ENCODE assay signal across 8 mouse cellular contexts in genomic region chr17:43076801-43077493, GRCm38 (mm10).
DNase-seq lines count a peak whose midpoint lies in the region; ATAC-seq and TF ChIP-seq lines count a peak whose summit lies in the region.

No protein-coding gene starts in this region.

- peak overlapping the region; percentile 59 for H3K27ac ChIP-seq in forebrain, embryonic 10.5 days
- H3K27ac ChIP-seq in heart, embryonic 12.5 days (ENCODE audit: poor library complexity, severe bottlenecking), result peak overlapping the region; percentile 51; the same call in 1 of the 2 replicates
- peak overlapping the region; percentile 53 for H3K27ac ChIP-seq in kidney, embryonic 16.5 days (ENCODE audit: low read length)
- H3K27ac ChIP-seq in midbrain, postnatal 0 days (ENCODE audit: low read depth, low read length), result no peak overlapping the region
- peak overlapping the region; percentile 76 for H3K27ac ChIP-seq in stomach, postnatal 0 days (replicated peaks)

- peaks cover 4% of the 10 kb centered on the region; the same call in 1 of the 2 replicates for H3K36me3 ChIP-seq in forebrain, embryonic 10.5 days (replicated peaks)
- no peaks in the 10 kb centered on the region for H3K36me3 ChIP-seq in heart, embryonic 12.5 days
- H3K36me3 ChIP-seq in kidney, embryonic 16.5 days (ENCODE audit: insufficient read depth, low read length), result no peaks in the 10 kb centered on the region
- H3K36me3 ChIP-seq in midbrain, postnatal 0 days (ENCODE audit: insufficient read depth, low read length), result no peaks in the 10 kb centered on the region
- no peaks in the 10 kb centered on the region for H3K36me3 ChIP-seq in stomach, postnatal 0 days (ENCODE audit: control insufficient read depth, insufficient read depth, low read length)

- TF ChIP-seq CTCF in midbrain, postnatal 0 days (IDR thresholded peaks at IDR 0.05), result no peak
- no peak for TF ChIP-seq CTCF in stomach, postnatal 0 days (IDR thresholded peaks at IDR 0.05; ENCODE audit: low read depth)

- H3K27me3 ChIP-seq in forebrain, embryonic 10.5 days (ENCODE audit: poor library complexity, severe bottlenecking), result no peaks in the 10 kb centered on the region
- H3K27me3 ChIP-seq in heart, embryonic 12.5 days (replicated peaks), result no peaks in the 10 kb centered on the region
- H3K27me3 ChIP-seq in kidney, embryonic 16.5 days (ENCODE audit: insufficient read depth, low read length), result no peaks in the 10 kb centered on the region
- no peaks in the 10 kb centered on the region for H3K27me3 ChIP-seq in midbrain, postnatal 0 days (ENCODE audit: insufficient read depth, low read length)
- H3K27me3 ChIP-seq in stomach, postnatal 0 days (ENCODE audit: control insufficient read depth, insufficient read depth, low read length), result no peaks in the 10 kb centered on the region

- H3K4me1 ChIP-seq in forebrain, embryonic 10.5 days, result peaks cover 13% of the 10 kb centered on the region
- H3K4me1 ChIP-seq in heart, embryonic 12.5 days (replicated peaks), result peaks cover 9% of the 10 kb centered on the region
- H3K4me1 ChIP-seq in kidney, embryonic 16.5 days (ENCODE audit: insufficient read depth, low read length), result peaks cover 28% of the 10 kb centered on the region
- no peaks in the 10 kb centered on the region for H3K4me1 ChIP-seq in midbrain, postnatal 0 days (ENCODE audit: insufficient read depth, low read length)
- no peaks in the 10 kb centered on the region for H3K4me1 ChIP-seq in stomach, postnatal 0 days (replicated peaks; ENCODE audit: control insufficient read depth, insufficient read depth)

- 39% methylated on average over 18 of the region's 18 CpGs for WGBS in forebrain, embryonic 10.5 days
- whole genome bisulfite sequencing in heart, embryonic 12.5 days, result 26% methylated on average over 18 of the region's 18 CpGs
- WGBS in kidney, embryonic 16.5 days, result 21% methylated on average over 18 of the region's 18 CpGs
- 19% methylated on average over 18 of the region's 18 CpGs for WGBS in midbrain, postnatal 0 days
- WGBS in stomach, postnatal 0 days, result 16% methylated on average over 18 of the region's 18 CpGs

- peak; percentile 33 for DNase-seq in adrenal gland, adult 2 months
- no peak for DNase-seq in adrenal gland, adult 18-20 months (ENCODE audit: low spot score in 2 of 2)
- peak; percentile 64 for DNase-seq in forebrain, embryonic 10.5 days (ENCODE audit: extremely low spot score, low spot score)
- DNase-seq in liver, result peak; percentile 91
- DNase-seq in midbrain, postnatal 0 days (ENCODE audit: low spot score), result peak; percentile 92
- DNase-seq in stomach, postnatal 0 days (ENCODE audit: low spot score), result peak; percentile 90

- no peaks in the 10 kb centered on the region for H3K9me3 ChIP-seq in forebrain, embryonic 10.5 days
- H3K9me3 ChIP-seq in heart, embryonic 12.5 days (replicated peaks), result no peaks in the 10 kb centered on the region
- H3K9me3 ChIP-seq in kidney, embryonic 16.5 days (ENCODE audit: low read length), result no peaks in the 10 kb centered on the region
- no peaks in the 10 kb centered on the region for H3K9me3 ChIP-seq in midbrain, postnatal 0 days (ENCODE audit: low read length)
- no peaks in the 10 kb centered on the region for H3K9me3 ChIP-seq in stomach, postnatal 0 days (ENCODE audit: control insufficient read depth, low read length)

- peak; percentile 95 for ATAC-seq in heart, embryonic 12.5 days (ENCODE audit: insufficient number of reproducible peaks, low FRiP score)
- ATAC-seq in kidney, embryonic 16.5 days (ENCODE audit: low FRiP score, low TSS enrichment), result peak; percentile 96
- peak; percentile 94 for ATAC-seq in midbrain, postnatal 0 days (ENCODE audit: low FRiP score)
- ATAC-seq in stomach, postnatal 0 days (ENCODE audit: low FRiP score, low TSS enrichment), result peak; percentile 91

- no peak overlapping the region for H3K4me3 ChIP-seq in forebrain, embryonic 10.5 days
- H3K4me3 ChIP-seq in heart, embryonic 12.5 days, result peak overlapping the region; percentile 24; the same call in 1 of the 2 replicates
- no peak overlapping the region for H3K4me3 ChIP-seq in kidney, embryonic 16.5 days (ENCODE audit: low read length)
- H3K4me3 ChIP-seq in midbrain, postnatal 0 days (ENCODE audit: low read depth, low read length), result no peak overlapping the region
- peak overlapping the region; percentile 17; the same call in 1 of the 2 replicates for H3K4me3 ChIP-seq in stomach, postnatal 0 days (ENCODE audit: low read depth, low read length)

- TF ChIP-seq EP300 in stomach, postnatal 0 days (optimal IDR thresholded peaks at IDR 0.05), result no peak

- H3K4me2 ChIP-seq in heart, embryonic 12.5 days, result peak overlapping the region; percentile 57
- H3K4me2 ChIP-seq in kidney, embryonic 16.5 days (replicated peaks; ENCODE audit: low read depth, low read length), result peak overlapping the region; percentile 41
- H3K4me2 ChIP-seq in midbrain, postnatal 0 days (ENCODE audit: low read depth, low read length, poor library complexity, severe bottlenecking), result peak overlapping the region; percentile 30
- peak overlapping the region; percentile 39 for H3K4me2 ChIP-seq in stomach, postnatal 0 days (replicated peaks; ENCODE audit: low read depth)

- H3K9ac ChIP-seq in heart, embryonic 12.5 days, result peak overlapping the region; percentile 41; the same call in 1 of the 2 replicates
- H3K9ac ChIP-seq in kidney, embryonic 16.5 days (replicated peaks; ENCODE audit: low read length), result peak overlapping the region; percentile 33
- H3K9ac ChIP-seq in midbrain, postnatal 0 days (replicated peaks; ENCODE audit: low read length, poor library complexity, severe bottlenecking), result no peak overlapping the region
- H3K9ac ChIP-seq in stomach, postnatal 0 days (ENCODE audit: low read length), result 0 out of 2 replicates have a peak overlapping the region, but pooled peaks have one; percentile 23

Comparison
In these comparisons a context has a peak if more than half of its experiments do, and no peak if none do; other contexts are left out.
1. DNase-seq: peak in adrenal gland, adult 2 months (single experiment), forebrain, embryonic 10.5 days (single experiment), liver (single experiment), midbrain, postnatal 0 days (single experiment) and stomach, postnatal 0 days (single experiment); none in adrenal gland, adult 18-20 months (0 of 2).
2. H3K4me3 ChIP-seq: peak in heart, embryonic 12.5 days (single experiment) and stomach, postnatal 0 days (single experiment); none in forebrain, embryonic 10.5 days (single experiment), kidney, embryonic 16.5 days (single experiment) and midbrain, postnatal 0 days (single experiment).
3. Peak in every context shown above with its lines, with median percentiles within 50 percentile points of each other: ATAC-seq and H3K4me2 ChIP-seq.